ENCODE assay signal across 19 mouse cellular contexts in genomic region chr1:177692491-177692890, GRCm38 (mm10). TPM values are rescaled to one million over a fixed set of nuclear protein-coding genes. Genes with fewer than 3 reads are reported as not detected.
"Had no signal": no experiment of that assay in that cellular context is flagged by ENCODE, and none has a peak within 500 bp of the region (broad histone marks: within the 10 kb centered on the region; RNA-seq: fewer than 3 reads in every experiment).

No protein-coding gene starts in this region.

- H3K27me3 ChIP-seq: limb, embryonic 15.5 days; liver, embryonic 12.5 days; midbrain, embryonic 15.5 days; neural tube, embryonic 13.5 days had no signal

- H3K4me2 ChIP-seq: limb, embryonic 15.5 days; liver, embryonic 12.5 days; lung, embryonic 14.5 days; midbrain, embryonic 11.5 days; midbrain, embryonic 15.5 days; neural tube, embryonic 13.5 days had no signal

- ATAC-seq: liver, embryonic 12.5 days; midbrain, embryonic 15.5 days had no signal

- H3K27ac ChIP-seq: layer of hippocampus, adult 2 months; limb, embryonic 15.5 days; liver, embryonic 12.5 days; midbrain, embryonic 15.5 days; neural tube, embryonic 13.5 days had no signal

- H3K36me3 ChIP-seq: limb, embryonic 15.5 days; liver, embryonic 12.5 days; midbrain, embryonic 15.5 days; neural tube, embryonic 13.5 days had no signal

- H3K4me1 ChIP-seq: limb, embryonic 15.5 days; liver, embryonic 12.5 days; midbrain, embryonic 15.5 days; neural tube, embryonic 13.5 days had no signal

- DNase-seq: kidney, postnatal 4 days; lung, embryonic 14.5 days; lung, postnatal 10 days; lung, postnatal 4 days; right cerebral cortex, adult 18-20 months; right cerebral cortex, postnatal 25 days; thymus, postnatal 36 days had no signal

- H3K4me3 ChIP-seq: layer of hippocampus, adult 2 months; limb, embryonic 15.5 days; liver, embryonic 12.5 days; midbrain, embryonic 15.5 days; neural tube, embryonic 13.5 days had no signal

- H3K9ac ChIP-seq: limb, embryonic 15.5 days; liver, embryonic 12.5 days; lung, embryonic 14.5 days; midbrain, embryonic 15.5 days; neural tube, embryonic 13.5 days had no signal

- H3K9me3 ChIP-seq: limb, embryonic 15.5 days; liver, embryonic 12.5 days; midbrain, embryonic 15.5 days; neural tube, embryonic 13.5 days had no signal

RNA-seq across cellular contexts. Expression of gene 1700016C15Rik, which starts 37.1 kb away (rescaled TPM):
- total RNA-seq: layer of hippocampus, adult 2 months; layer of hippocampus, postnatal 14 days; left cerebral cortex, adult 18-20 months; left cerebral cortex, postnatal 14 days; megakaryocyte, adult 5-6 weeks had no signal
- polyA plus RNA-seq: limb, embryonic 11.5 days; limb, embryonic 15.5 days; liver, embryonic 12.5 days; liver, embryonic 16.5 days; lung, embryonic 14.5 days; midbrain, embryonic 11.5 days; midbrain, embryonic 15.5 days; neural tube, embryonic 13.5 days had no signal
